Mouse (Mus musculus): ENCODE data around the gene Strip2.

Gene Strip2

GRCm38 (mm10) chr6:29916530-29917382 lies at the start of gene Strip2:
Strip2 (plus strand) TSS chr6:29917012.
- peak; percentile 84 for DNase-seq (ENCODE audit: low spot score)

- DNase-seq (ENCODE audit: low spot score), result no peak
Measured at GRCm38 (mm10) chr6:29868341-29868895, 48.4 kb upstream of the Strip2 start.

GRCm38 (mm10) chr6:29873654-29874053 lies 43.2 kb upstream of the Strip2 start:
- DNase-seq (ENCODE audit: low spot score), result no peak

- DNase-seq (ENCODE audit: low spot score), result no peak
Measured at GRCm38 (mm10) chr6:29875576-29875975, 41.2 kb upstream of the Strip2 start.

GRCm38 (mm10) chr6:29876782-29877181 lies 40.0 kb upstream of the Strip2 start:
- DNase-seq (ENCODE audit: low spot score), result no peak

- no peak for DNase-seq (ENCODE audit: low spot score)
Measured at GRCm38 (mm10) chr6:29879579-29879978, 37.2 kb upstream of the Strip2 start.

GRCm38 (mm10) chr6:29880796-29881195 lies 36.0 kb upstream of the Strip2 start:
- DNase-seq (ENCODE audit: low spot score), result no peak

GRCm38 (mm10) chr6:29881936-29882335 lies 34.9 kb upstream of the Strip2 start:
- DNase-seq (ENCODE audit: low spot score), result no peak

- DNase-seq (ENCODE audit: low spot score), result no peak
Measured at GRCm38 (mm10) chr6:29882870-29883269, 33.9 kb upstream of the Strip2 start.

GRCm38 (mm10) chr6:29891151-29891550 lies 25.7 kb upstream of the Strip2 start:
- DNase-seq (ENCODE audit: low spot score), result no peak

GRCm38 (mm10) chr6:29896976-29897375 lies 19.8 kb upstream of the Strip2 start:
- DNase-seq (ENCODE audit: low spot score), result no peak

- DNase-seq (ENCODE audit: low spot score), result no peak
Measured at GRCm38 (mm10) chr6:29901450-29901849, 15.4 kb upstream of the Strip2 start.

GRCm38 (mm10) chr6:29902256-29902655 lies 14.6 kb upstream of the Strip2 start:
- DNase-seq (ENCODE audit: low spot score), result no peak

GRCm38 (mm10) chr6:29903343-29903914 lies 13.4 kb upstream of the Strip2 start:
- no peak for DNase-seq (ENCODE audit: low spot score)

GRCm38 (mm10) chr6:29904281-29904680 lies 12.5 kb upstream of the Strip2 start:
- DNase-seq (ENCODE audit: low spot score), result no peak

- no peak for DNase-seq (ENCODE audit: low spot score)
Measured at GRCm38 (mm10) chr6:29910631-29911030, 6.2 kb upstream of the Strip2 start.

GRCm38 (mm10) chr6:29913673-29914072 lies 3.1 kb upstream of the Strip2 start:
- no peak for DNase-seq (ENCODE audit: low spot score)

GRCm38 (mm10) chr6:29914136-29914535 lies 2.7 kb upstream of the Strip2 start:
- no peak for DNase-seq (ENCODE audit: low spot score)

- no peak for DNase-seq (ENCODE audit: low spot score)
Measured at GRCm38 (mm10) chr6:29915836-29916235, 976 bp upstream of the Strip2 start.

- DNase-seq (ENCODE audit: low spot score), result peak; percentile 29
Measured at GRCm38 (mm10) chr6:29917383-29917720, 540 bp downstream of the Strip2 start.

- no peak for DNase-seq (ENCODE audit: low spot score)
Measured at GRCm38 (mm10) chr6:29917947-29918346, 1.1 kb downstream of the Strip2 start.

GRCm38 (mm10) chr6:29923501-29923900 lies 6.7 kb downstream of the Strip2 start:
- DNase-seq (ENCODE audit: low spot score), result peak; percentile 29

GRCm38 (mm10) chr6:29925594-29926219 lies 8.9 kb downstream of the Strip2 start:
- DNase-seq (ENCODE audit: low spot score), result no peak
